Comparison of ENCODE assay signal across 9 mouse cellular contexts in the genomic region with DNA sequence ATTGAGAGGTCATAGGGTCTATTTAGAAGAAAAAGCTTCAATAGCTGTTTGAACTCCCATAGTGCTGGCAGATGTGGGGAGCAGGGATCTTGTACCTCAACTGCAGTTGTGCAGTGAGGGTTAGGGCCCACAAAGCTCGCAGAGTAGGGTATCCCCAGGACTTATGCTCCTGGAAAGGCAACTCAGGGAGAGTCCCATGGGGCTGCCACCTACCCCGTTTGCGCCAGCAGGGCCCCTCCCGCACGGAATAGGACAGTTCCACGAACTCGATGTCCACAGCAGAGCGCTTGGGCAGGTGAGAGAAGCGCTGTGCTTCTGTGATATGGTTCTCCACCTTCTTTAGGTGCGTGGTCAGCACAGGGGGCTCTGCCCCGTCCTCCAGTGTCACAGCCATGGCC. TPM values are rescaled to one million over a fixed set of nuclear protein-coding genes. Genes with fewer than 3 reads are reported as not detected.
A peak's percentile ranks its signal among the peaks of the same experiment; 100 is the strongest.
DNase-seq lines count a peak whose midpoint lies in the region; ATAC-seq and TF ChIP-seq lines count a peak whose summit lies in the region.
"Had no signal": no experiment of that assay in that cellular context is flagged by ENCODE, and none has a peak within 500 bp of the region (broad histone marks: within the 10 kb centered on the region; RNA-seq: fewer than 3 reads in every experiment).

No protein-coding gene starts in this region.

- 5% methylated on average over 11 of the region's 11 CpGs for WGBS in kidney, embryonic 14.5 days

- H3K36me3 ChIP-seq in kidney, embryonic 14.5 days (ENCODE audit: control insufficient read depth, insufficient read depth, low read length), result peaks cover 3% of the 10 kb centered on the region; the same call in 1 of the 2 replicates

- ATAC-seq in kidney, embryonic 14.5 days (ENCODE audit: low FRiP score, low TSS enrichment), result 0 out of 2 replicates have a peak, but pooled peaks have one; percentile 10

- H3K9me3 ChIP-seq in kidney, embryonic 14.5 days (ENCODE audit: control insufficient read depth, low read length), result no peaks in the 10 kb centered on the region

- TF ChIP-seq CTCF in cortical plate, adult 2 months (IDR thresholded peaks at IDR 0.05; ENCODE audit: extremely low read depth, insufficient read depth, low read length), result no peak

- peaks cover 21% of the 10 kb centered on the region for H3K27me3 ChIP-seq in kidney, embryonic 14.5 days (ENCODE audit: control insufficient read depth, insufficient read depth, low read length)

- intact Hi-C loops in gastrocnemius, postnatal 14 days (cut with DNase I; ENCODE audit: low total_unique reads), result no loop called here
- intact Hi-C loops in left cerebral cortex, postnatal 14 days (cut with DNase I), result no loop called here

- peak overlapping the region; percentile 64 for H3K4me3 ChIP-seq in kidney, embryonic 14.5 days (ENCODE audit: low read length)
- peak overlapping the region; percentile 87 for H3K4me3 ChIP-seq in cortical plate, adult 2 months (ENCODE audit: insufficient read depth, low read length)

- H3K27ac ChIP-seq in kidney, embryonic 14.5 days (ENCODE audit: low read depth, low read length), result no peak overlapping the region
- 0 out of 2 replicates have a peak overlapping the region, but pooled peaks have one; percentile 13 for H3K27ac ChIP-seq in cortical plate, adult 2 months (ENCODE audit: insufficient read depth, low read length)
- H3K27ac ChIP-seq: macrophage had no signal

- no peak for TF ChIP-seq POLR2A in cortical plate, adult 2 months (IDR thresholded peaks at IDR 0.05; ENCODE audit: extremely low read depth, insufficient read depth, low read length)

- DNase-seq in kidney, adult 9 months, result no peak
- peak; percentile 28 for DNase-seq in induced T-regulatory cell, adult 2 months (ENCODE audit: low read depth)
- peak; percentile 21 for DNase-seq in naive thymus-derived CD4-positive, alpha-beta T cell, adult 2 months (ENCODE audit: low read depth)
- no peak for DNase-seq in gastrocnemius, postnatal 14 days
- no peak for DNase-seq in left cerebral cortex, postnatal 14 days (ENCODE audit: low spot score in 2 of 2)
- DNase-seq in left cerebral cortex, adult 18-20 months (ENCODE audit: low spot score in 2 of 2), result no peak

- H3K4me2 ChIP-seq in kidney, embryonic 14.5 days (replicated peaks; ENCODE audit: low read depth, low read length), result peak overlapping the region; percentile 96

- H3K4me1 ChIP-seq in kidney, embryonic 14.5 days (ENCODE audit: control insufficient read depth, insufficient read depth, low read length), result peaks cover 10% of the 10 kb centered on the region
- H3K4me1 ChIP-seq in cortical plate, adult 2 months (ENCODE audit: control insufficient read depth, insufficient read depth, low read length), result peaks cover 4% of the 10 kb centered on the region; the same call in 1 of the 2 replicates

- peak overlapping the region; percentile 66 for H3K9ac ChIP-seq in kidney, embryonic 14.5 days (ENCODE audit: low read depth, low read length)

RNA-seq across cellular contexts. Expression of gene Abcg4, which starts 1.4 kb away (rescaled TPM):
- 1.5 and 2.7 TPM in 2 replicates for polyA plus RNA-seq in kidney, embryonic 14.5 days (2014; fragmentation: Nextera tagmentation; extraction: Ambion mirVana)
- polyA plus RNA-seq in cortical plate, adult 2 months (2012; rRNA removed), result 86.3 and 91.1 TPM in 2 replicates
- under 1 TPM; 0.58 to 0.94 TPM for total RNA-seq in gastrocnemius, postnatal 14 days (2021)
- 10 to 100 TPM; 62.2 to 67.9 TPM for total RNA-seq in left cerebral cortex, postnatal 14 days (2021)
- 10 to 100 TPM; 56.0 to 63.2 TPM for total RNA-seq in left cerebral cortex, adult 18-20 months (2021)
- polyA plus RNA-seq: macrophage had no signal

RNA-seq across cellular contexts. Expression of gene Hinfp, which starts 18.5 kb away (rescaled TPM):
- polyA plus RNA-seq in kidney, embryonic 14.5 days (2014; fragmentation: Nextera tagmentation; extraction: Ambion mirVana), result 15.9 and 24.5 TPM in 2 replicates
- 27.6 and 33.6 TPM in 2 replicates for polyA plus RNA-seq in cortical plate, adult 2 months (2012; rRNA removed)
- total RNA-seq in gastrocnemius, postnatal 14 days (2021), result 1 to 10 TPM; 5.8 to 6.0 TPM
- 10 to 100 TPM; 22.6 to 27.7 TPM for total RNA-seq in left cerebral cortex, postnatal 14 days (2021)
- total RNA-seq in left cerebral cortex, adult 18-20 months (2021), result 10 to 100 TPM; 29.1 to 36.1 TPM

RNA-seq across cellular contexts. Expression of gene Nlrx1, which starts 18.6 kb away (rescaled TPM):
- 3.2 and 5.6 TPM in 2 replicates for polyA plus RNA-seq in kidney, embryonic 14.5 days (2014; fragmentation: Nextera tagmentation; extraction: Ambion mirVana)
- 7.0 and 8.0 TPM in 2 replicates for polyA plus RNA-seq in cortical plate, adult 2 months (2012; rRNA removed)
- 10 to 100 TPM; 26.0 to 26.2 TPM for total RNA-seq in gastrocnemius, postnatal 14 days (2021)
- 10 to 100 TPM; 11.4 to 11.6 TPM for total RNA-seq in left cerebral cortex, postnatal 14 days (2021)
- total RNA-seq in left cerebral cortex, adult 18-20 months (2021), result 10 to 100 TPM in 1 of 2 experiments, 1 to 10 TPM in 1; 9.0 to 10.4 TPM

RNA-seq across cellular contexts. Expression of gene C2cd2l, which starts 33.1 kb away (rescaled TPM):
- polyA plus RNA-seq in kidney, embryonic 14.5 days (2014; fragmentation: Nextera tagmentation; extraction: Ambion mirVana), result 6.7 and 7.6 TPM in 2 replicates
- 203 and 213 TPM in 2 replicates for polyA plus RNA-seq in cortical plate, adult 2 months (2012; rRNA removed)
- total RNA-seq in gastrocnemius, postnatal 14 days (2021), result 10 to 100 TPM; 12.1 to 13.7 TPM
- 100 to 1,000 TPM; 177 to 213 TPM for total RNA-seq in left cerebral cortex, postnatal 14 days (2021)
- total RNA-seq in left cerebral cortex, adult 18-20 months (2021), result 100 to 1,000 TPM; 188 to 207 TPM

RNA-seq across cellular contexts. Expression of gene Pdzd3, which starts 35.7 kb away (rescaled TPM):
- polyA plus RNA-seq in kidney, embryonic 14.5 days (2014; fragmentation: Nextera tagmentation; extraction: Ambion mirVana), result 1.9 and 4.2 TPM in 2 replicates
- polyA plus RNA-seq in cortical plate, adult 2 months (2012; rRNA removed), result 0.40 and 0.71 TPM in 2 replicates
- total RNA-seq in gastrocnemius, postnatal 14 days (2021), result under 1 TPM; 0.86 to 0.98 TPM
- under 1 TPM; 0.53 to 0.82 TPM for total RNA-seq in left cerebral cortex, postnatal 14 days (2021)
- total RNA-seq in left cerebral cortex, adult 18-20 months (2021), result under 1 TPM; 0.75 to 0.81 TPM
- polyA plus RNA-seq: macrophage had no signal

Comparison
In these comparisons a context has a peak if more than half of its experiments do, and no peak if none do; other contexts are left out.
1. DNase-seq: peak in induced T-regulatory cell, adult 2 months (single experiment) and naive thymus-derived CD4-positive, alpha-beta T cell, adult 2 months (single experiment); none in kidney, adult 9 months (single experiment), gastrocnemius, postnatal 14 days (single experiment), left cerebral cortex, postnatal 14 days (0 of 2) and left cerebral cortex, adult 18-20 months (0 of 2).
2. RNA of gene Abcg4, which starts 1.4 kb away (total RNA-seq): 62.2 to 67.9 TPM in left cerebral cortex, postnatal 14 days and 56.0 to 63.2 TPM in left cerebral cortex, adult 18-20 months; 0.58 to 0.94 TPM in gastrocnemius, postnatal 14 days; every median in the first group is over 10 times any median in the second.